Mouse (Mus musculus): ENCODE results near the gene Prkcg. TPM values are rescaled to one million over a fixed set of nuclear protein-coding genes. Genes with fewer than 3 reads are reported as not detected.

Prkcg gene
- polyA plus RNA-seq, 1 experiment from 2014 or later: 0.31 TPM

GRCm38 (mm10) chr7:3376831-3377230, 87.9 kb downstream of the Prkcg start:
- no peak for ATAC-seq (ENCODE audit: low FRiP score)
- no peak overlapping the region for H3K9ac ChIP-seq (ENCODE audit: low read length)
- DNase-seq (ENCODE audit: low spot score, missing footprints): peak; percentile 88
- H3K9me3 ChIP-seq (ENCODE audit: control insufficient read depth, low read length): no peaks in the 10 kb centered on the region
- 51% methylated on average over 4 of the region's 4 CpGs for WGBS
- no peaks in the 10 kb centered on the region for H3K36me3 ChIP-seq (ENCODE audit: control insufficient read depth, insufficient read depth, low read length)
- H3K4me2 ChIP-seq: no peak overlapping the region
- H3K27ac ChIP-seq (ENCODE audit: low read depth, low read length): no peak overlapping the region
- H3K4me3 ChIP-seq (ENCODE audit: low read depth, low read length): no peak overlapping the region
- no peaks in the 10 kb centered on the region for H3K4me1 ChIP-seq (ENCODE audit: control insufficient read depth, insufficient read depth, low read length)
- H3K27me3 ChIP-seq (ENCODE audit: control insufficient read depth, insufficient read depth, low read length): no peaks in the 10 kb centered on the region

Other genes with a start within 250 kb of the Prkcg start
- 0.14 and 0.28 TPM in 2 replicates for gene AU018091, start 120.0 kb upstream of the Prkcg start, polyA plus RNA-seq (2014; fragmentation: Nextera tagmentation; extraction: Ambion mirVana)
- gene Nlrp12, start 39.4 kb upstream of the Prkcg start, polyA plus RNA-seq (2014; fragmentation: Nextera tagmentation; extraction: Ambion mirVana): not detected in 2 replicates
- 38.1 and 41.2 TPM in 2 replicates for gene Myadm, start 99 bp upstream of the Prkcg start, polyA plus RNA-seq (2014; fragmentation: Nextera tagmentation; extraction: Ambion mirVana)
- gene Cacng7, start 43.8 kb downstream of the Prkcg start, polyA plus RNA-seq (2014; fragmentation: Nextera tagmentation; extraction: Ambion mirVana): 4.2 and 4.4 TPM in 2 replicates
- gene Cacng8, start 101.5 kb downstream of the Prkcg start, polyA plus RNA-seq (2014; fragmentation: Nextera tagmentation; extraction: Ambion mirVana): 4.0 and 4.7 TPM in 2 replicates
- not detected in 2 replicates for gene Cacng6, start 135.0 kb downstream of the Prkcg start, polyA plus RNA-seq (2014; fragmentation: Nextera tagmentation; extraction: Ambion mirVana)
- gene Tarm1, start 213.4 kb downstream of the Prkcg start, polyA plus RNA-seq (2014; fragmentation: Nextera tagmentation; extraction: Ambion mirVana): not detected in 2 replicates

All from midbrain, embryonic 11.5 days (tissue).